Mouse (Mus musculus): ENCODE data around the gene Olfr836. TPM values are rescaled to one million over a fixed set of nuclear protein-coding genes. Genes with fewer than 3 reads are reported as not detected.
"Not testable (repeated sequence)": the region's sequence is repeated elsewhere in the genome, so short reads cannot be mapped to it uniquely, and the experiment has no call there.

Gene Olfr836
- not detected in 2 replicates for polyA plus RNA-seq (2012; rRNA removed)
- not detected in 2 replicates for polyA plus RNA-seq (2014; fragmentation: Nextera tagmentation; extraction: Ambion mirVana)

GRCm38 (mm10) chr9:19120082-19120481, at the start of gene Olfr836:
Olfr836 (plus strand) TSS chr9:19120382.
- H3K36me3 ChIP-seq (replicated peaks; ENCODE audit: control insufficient read depth, insufficient read depth, low read depth), result no peaks in the 10 kb centered on the region
- no peak within 1 kb of the TSS for H3K4me2 ChIP-seq (ENCODE audit: low read depth)
- H3K4me3 ChIP-seq (ENCODE audit: insufficient read depth in 1 of 2, low read depth in 2 of 2, low read length in 2 of 2), result no peak within 1 kb of the TSS
- no peaks in the 10 kb centered on the region for H3K4me1 ChIP-seq (replicated peaks; ENCODE audit: control insufficient read depth in 2 of 2, insufficient read depth in 2 of 2, low read length in 1 of 2)
- no peaks in the 10 kb centered on the region for H3K9me3 ChIP-seq (ENCODE audit: control insufficient read depth, low read length)
- DNase-seq (ENCODE audit: low read depth in 3 of 3, low spot score in 3 of 3) (no peak), ATAC-seq (ENCODE audit: insufficient read depth) (no peak)
- no peak for TF ChIP-seq EP300 (IDR thresholded peaks at IDR 0.05; ENCODE audit: low read depth)
- TF ChIP-seq CTCF (IDR thresholded peaks at IDR 0.05; ENCODE audit: low read depth), result no peak
- no peak within 1 kb of the TSS for H3K27ac ChIP-seq
- no peak within 1 kb of the TSS for H3K9ac ChIP-seq (replicated peaks)
- H3K27me3 ChIP-seq (ENCODE audit: control insufficient read depth, insufficient read depth, low read length), result no peaks in the 10 kb centered on the region

GRCm38 (mm10) chr9:19084986-19085385, 35.2 kb upstream of the Olfr836 start:
- ATAC-seq (ENCODE audit: insufficient read depth) (no peak), DNase-seq (ENCODE audit: low read depth in 3 of 3, low spot score in 3 of 3) (no peak)
- Histone ChIP-seq H3K9ac (replicated peaks) (no peak overlapping the region), H3K9me3 (ENCODE audit: control insufficient read depth, low read length) (no peaks in the 10 kb centered on the region), H3K36me3 (replicated peaks; ENCODE audit: control insufficient read depth, insufficient read depth, low read depth) (no peaks in the 10 kb centered on the region), H3K27ac (no peak overlapping the region), H3K4me3 (ENCODE audit: insufficient read depth in 1 of 2, low read depth in 2 of 2, low read length in 2 of 2) (no peak overlapping the region), H3K4me2 (ENCODE audit: low read depth) (no peak overlapping the region), H3K4me1 (replicated peaks; ENCODE audit: control insufficient read depth in 2 of 2, insufficient read depth in 2 of 2, low read length in 1 of 2) (no peaks in the 10 kb centered on the region), H3K27me3 (ENCODE audit: control insufficient read depth, insufficient read depth, low read length) (no peaks in the 10 kb centered on the region)
- 9% methylated on average over 3 of the region's 3 CpGs for WGBS (ENCODE audit: insufficient replicate concordance)
- TF ChIP-seq CTCF (IDR thresholded peaks at IDR 0.05; ENCODE audit: low read depth), result no peak

- not testable (repeated sequence) for H3K27ac ChIP-seq; ATAC-seq (ENCODE audit: insufficient read depth)
These were observed 27.1 kb upstream of the Olfr836 start for GRCm38 (mm10) chr9:19092889-19093753.

GRCm38 (mm10) chr9:19097286-19097685, 22.9 kb upstream of the Olfr836 start:
- Histone ChIP-seq H3K9ac (replicated peaks) (no peak overlapping the region), H3K27ac (no peak overlapping the region), H3K9me3 (ENCODE audit: control insufficient read depth, low read length) (no peaks in the 10 kb centered on the region), H3K4me3 (ENCODE audit: insufficient read depth in 1 of 2, low read depth in 2 of 2, low read length in 2 of 2) (no peak overlapping the region), H3K27me3 (ENCODE audit: control insufficient read depth, insufficient read depth, low read length) (no peaks in the 10 kb centered on the region), H3K36me3 (replicated peaks; ENCODE audit: control insufficient read depth, insufficient read depth, low read depth) (no peaks in the 10 kb centered on the region), H3K4me1 (replicated peaks; ENCODE audit: control insufficient read depth in 2 of 2, insufficient read depth in 2 of 2, low read length in 1 of 2) (no peaks in the 10 kb centered on the region), H3K4me2 (ENCODE audit: low read depth) (no peak overlapping the region)
- no peak for TF ChIP-seq CTCF (IDR thresholded peaks at IDR 0.05; ENCODE audit: low read depth)
- TF ChIP-seq EP300 (IDR thresholded peaks at IDR 0.05; ENCODE audit: low read depth), result no peak
- WGBS (ENCODE audit: insufficient replicate concordance), result 59% methylated on average over 4 of the region's 4 CpGs
- DNase-seq (ENCODE audit: low read depth in 3 of 3, low spot score in 3 of 3), result no peak
- no peak for ATAC-seq (ENCODE audit: insufficient read depth)

More at GRCm38 (mm10) chr9:19092889-19093753, 27.1 kb upstream of the Olfr836 start:
- not testable (repeated sequence) for H3K4me1 ChIP-seq (replicated peaks; ENCODE audit: control insufficient read depth in 2 of 2, insufficient read depth in 2 of 2, low read length in 1 of 2); DNase-seq (ENCODE audit: low read depth in 3 of 3, low spot score in 3 of 3); H3K4me2 ChIP-seq (ENCODE audit: low read depth); H3K4me3 ChIP-seq (ENCODE audit: insufficient read depth in 1 of 2, low read depth in 2 of 2, low read length in 2 of 2); H3K36me3 ChIP-seq (replicated peaks; ENCODE audit: control insufficient read depth, insufficient read depth, low read depth); H3K9ac ChIP-seq (replicated peaks); H3K27me3 ChIP-seq (ENCODE audit: control insufficient read depth, insufficient read depth, low read length); H3K9me3 ChIP-seq (ENCODE audit: control insufficient read depth, low read length)
- 35% methylated on average over 6 of the region's 6 CpGs for WGBS (ENCODE audit: insufficient replicate concordance)

GRCm38 (mm10) chr9:19136017-19136416, 15.8 kb downstream of the Olfr836 start, which contains the start of gene Olfr837:
Olfr837 (plus strand) TSS chr9:19136317.
- ATAC-seq (ENCODE audit: insufficient read depth), result no peak
- Histone ChIP-seq H3K9ac (replicated peaks) (no peak within 1 kb of the TSS), H3K9me3 (ENCODE audit: control insufficient read depth, low read length) (no peaks in the 10 kb centered on the region), H3K27me3 (ENCODE audit: control insufficient read depth, insufficient read depth, low read length) (no peaks in the 10 kb centered on the region), H3K4me1 (replicated peaks; ENCODE audit: control insufficient read depth in 2 of 2, insufficient read depth in 2 of 2, low read length in 1 of 2) (no peaks in the 10 kb centered on the region), H3K36me3 (replicated peaks; ENCODE audit: control insufficient read depth, insufficient read depth, low read depth) (no peaks in the 10 kb centered on the region), H3K4me2 (ENCODE audit: low read depth) (no peak within 1 kb of the TSS), H3K27ac (no peak within 1 kb of the TSS), H3K4me3 (ENCODE audit: insufficient read depth in 1 of 2, low read depth in 2 of 2, low read length in 2 of 2) (no peak within 1 kb of the TSS)
- DNase-seq (ENCODE audit: low read depth in 3 of 3, low spot score in 3 of 3), result no peak
- WGBS (ENCODE audit: insufficient replicate concordance), result 72% methylated on average over 1 of the region's 1 CpGs
- TF ChIP-seq EP300 (IDR thresholded peaks at IDR 0.05; ENCODE audit: low read depth) (no peak), CTCF (IDR thresholded peaks at IDR 0.05; ENCODE audit: low read depth) (no peak)

Other genes starting within 250 kb of the Olfr836 start
- not detected in 2 replicates for gene Olfr830, start 245.7 kb upstream of the Olfr836 start, polyA plus RNA-seq (2012; rRNA removed)
- not detected in 2 replicates for gene Olfr830, start 245.7 kb upstream of the Olfr836 start, polyA plus RNA-seq (2014; fragmentation: Nextera tagmentation; extraction: Ambion mirVana)
- gene Olfr832, start 183.3 kb upstream of the Olfr836 start, polyA plus RNA-seq (2012; rRNA removed), result not detected in 2 replicates
- not detected in 2 replicates for gene Olfr832, start 183.3 kb upstream of the Olfr836 start, polyA plus RNA-seq (2014; fragmentation: Nextera tagmentation; extraction: Ambion mirVana)
- not detected in 2 replicates for gene Olfr834, start 132.4 kb upstream of the Olfr836 start, polyA plus RNA-seq (2012; rRNA removed)
- not detected in 2 replicates for gene Olfr834, start 132.4 kb upstream of the Olfr836 start, polyA plus RNA-seq (2014; fragmentation: Nextera tagmentation; extraction: Ambion mirVana)
- not detected in 2 replicates for gene Olfr835, start 87.6 kb upstream of the Olfr836 start, polyA plus RNA-seq (2012; rRNA removed)
- gene Olfr835, start 87.6 kb upstream of the Olfr836 start, polyA plus RNA-seq (2014; fragmentation: Nextera tagmentation; extraction: Ambion mirVana), result not detected in 2 replicates
- not detected in 2 replicates for gene Olfr837, start 15.9 kb downstream of the Olfr836 start, polyA plus RNA-seq (2012; rRNA removed)
- gene Olfr837, start 15.9 kb downstream of the Olfr836 start, polyA plus RNA-seq (2014; fragmentation: Nextera tagmentation; extraction: Ambion mirVana), result not detected in 2 replicates
- not detected in 2 replicates for gene Olfr839-ps1, start 56.9 kb downstream of the Olfr836 start, polyA plus RNA-seq (2012; rRNA removed)
- not detected in 2 replicates for gene Olfr839-ps1, start 56.9 kb downstream of the Olfr836 start, polyA plus RNA-seq (2014; fragmentation: Nextera tagmentation; extraction: Ambion mirVana)
- not detected in 2 replicates for gene Olfr843, start 131.6 kb downstream of the Olfr836 start, polyA plus RNA-seq (2012; rRNA removed)
- gene Olfr843, start 131.6 kb downstream of the Olfr836 start, polyA plus RNA-seq (2014; fragmentation: Nextera tagmentation; extraction: Ambion mirVana), result not detected in 2 replicates
- gene Olfr844, start 196.0 kb downstream of the Olfr836 start, polyA plus RNA-seq (2012; rRNA removed), result not detected in 2 replicates
- not detected in 2 replicates for gene Olfr844, start 196.0 kb downstream of the Olfr836 start, polyA plus RNA-seq (2014; fragmentation: Nextera tagmentation; extraction: Ambion mirVana)
- gene Olfr845, start 216.1 kb downstream of the Olfr836 start, polyA plus RNA-seq (2012; rRNA removed), result not detected in 2 replicates
- not detected in 2 replicates for gene Olfr845, start 216.1 kb downstream of the Olfr836 start, polyA plus RNA-seq (2014; fragmentation: Nextera tagmentation; extraction: Ambion mirVana)
- not detected in 2 replicates for gene Olfr846, start 243.6 kb downstream of the Olfr836 start, polyA plus RNA-seq (2012; rRNA removed)
- gene Olfr846, start 243.6 kb downstream of the Olfr836 start, polyA plus RNA-seq (2014; fragmentation: Nextera tagmentation; extraction: Ambion mirVana), result not detected in 2 replicates